Mouse (Mus musculus): ENCODE results near the gene Agpat2.

DNA sequence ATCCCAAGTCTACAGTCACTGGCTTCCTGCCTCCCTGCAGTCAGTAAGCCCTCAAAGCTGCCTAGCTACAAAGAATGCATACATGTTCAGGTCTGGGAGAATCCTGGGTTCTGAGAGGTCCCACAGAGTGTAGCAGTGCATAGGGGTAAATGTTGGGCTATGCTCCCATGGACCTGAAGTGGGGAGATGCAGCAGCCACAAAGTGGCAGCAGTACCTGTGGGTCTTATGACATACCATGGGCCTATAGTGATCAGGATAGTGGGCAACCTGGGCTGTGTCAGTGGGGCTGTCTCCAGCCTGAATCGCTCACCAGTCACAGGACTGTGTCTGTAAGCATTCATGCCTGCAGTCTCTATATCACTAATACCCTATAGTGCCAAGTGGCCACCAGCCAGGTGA, 24.5 kb downstream of the Agpat2 start, which contains the start of gene Egfl7:
- TF ChIP-seq CTCF (IDR thresholded peaks at IDR 0.05; ENCODE audit: low read depth, low read length) (no peak), POLR2A (IDR thresholded peaks at IDR 0.05; ENCODE audit: insufficient read depth, low read length) (no peak), EP300 (IDR thresholded peaks at IDR 0.05; ENCODE audit: insufficient read depth, low read depth, low read length) (no peak)
